Mouse (Mus musculus) forebrain, embryonic 10.5 days (tissue): Measurements from ENCODE around the gene Dab1. TPM values are rescaled to one million over a fixed set of nuclear protein-coding genes. Genes with fewer than 3 reads are reported as not detected.

Source experiments
- DNase-seq: peaks from one replicate; pipeline ENCODE4 v3.0.0-alpha.2; 2017; ENCODE audit warnings: low spot score; ENCODE audit errors: extremely low spot score
- H3K27ac ChIP-seq: fragments of 300-500 bp; sonication (generic); 2 replicates; pipeline ENCODE4 v1.5.1; 2016; ENCODE audit warnings: mild to moderate bottlenecking
- H3K27me3 ChIP-seq: fragments of 300-500 bp; sonication (generic); 2 replicates; pipeline ENCODE4 v1.6.1; 2016; ENCODE audit warnings: mild to moderate bottlenecking; ENCODE audit not compliant: poor library complexity, severe bottlenecking
- H3K36me3 ChIP-seq: fragments of 300-500 bp; sonication (generic); replicated peaks from 2 replicates; pipeline ENCODE4 v1.6.1; 2016; ENCODE audit warnings: mild to moderate bottlenecking, moderate library complexity
- H3K4me1 ChIP-seq: fragments of 300-500 bp; sonication (generic); 2 replicates; pipeline ENCODE4 v1.6.1; 2016
- H3K4me3 ChIP-seq: fragments of 300-500 bp; sonication (generic); 2 replicates; pipeline ENCODE4 v1.5.1; 2016; ENCODE audit warnings: mild to moderate bottlenecking, moderate library complexity
- H3K9me3 ChIP-seq: fragments of 300-500 bp; sonication (generic); 2 replicates; pipeline ENCODE4 v1.6.1; 2016; ENCODE audit warnings: mild to moderate bottlenecking, moderate library complexity
- WGBS: fragments of 180-500 bp; shearing (Covaris S2); methylation state at CpG from one replicate; pipeline ENCODE4 v1.1.7; 2016; 5-methylcytosine and 5-hydroxymethylcytosine counted together
- polyA plus RNA-seq: library from polyadenylated mRNA; unstranded; fragments of >200 nt; fragmentation: Nextera tagmentation; extraction: Ambion mirVana; gene quantifications from 2 replicates; pipeline ENCODE4 v1.2.1, GENCODE M21; 2016

Dab1 gene
- polyA plus RNA-seq, 1 experiment from 2014 or later, result 26.4 TPM

DNA sequence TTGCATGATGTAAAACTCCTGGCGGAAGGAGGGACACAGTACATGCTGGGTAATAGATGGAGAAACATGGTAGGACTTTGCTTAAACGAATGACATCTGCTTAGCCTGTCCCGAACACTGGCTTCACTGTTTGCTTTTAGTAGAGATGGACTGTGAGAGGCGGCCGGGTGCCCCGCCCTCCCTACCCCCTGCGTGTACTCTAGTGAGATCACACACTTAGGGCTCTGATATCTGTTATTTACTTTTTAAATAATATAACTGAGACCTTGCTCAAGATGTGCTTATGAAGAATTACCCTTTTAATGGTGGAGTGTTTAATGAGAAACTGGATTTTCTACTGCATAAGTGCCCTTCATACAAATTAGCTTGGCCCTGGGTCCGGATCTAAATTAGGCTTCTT lies 983.6 kb downstream of the Dab1 start:
- Histone ChIP-seq H3K36me3 (no peaks in the 10 kb centered on the region), H3K27ac (no peak overlapping the region), H3K9me3 (no peaks in the 10 kb centered on the region), H3K27me3 (no peaks in the 10 kb centered on the region), H3K4me3 (no peak overlapping the region), H3K4me1 (peaks cover 42% of the 10 kb centered on the region)
- 91% methylated on average over 8 of the region's 8 CpGs for WGBS
- DNase-seq, result no peak

DNA sequence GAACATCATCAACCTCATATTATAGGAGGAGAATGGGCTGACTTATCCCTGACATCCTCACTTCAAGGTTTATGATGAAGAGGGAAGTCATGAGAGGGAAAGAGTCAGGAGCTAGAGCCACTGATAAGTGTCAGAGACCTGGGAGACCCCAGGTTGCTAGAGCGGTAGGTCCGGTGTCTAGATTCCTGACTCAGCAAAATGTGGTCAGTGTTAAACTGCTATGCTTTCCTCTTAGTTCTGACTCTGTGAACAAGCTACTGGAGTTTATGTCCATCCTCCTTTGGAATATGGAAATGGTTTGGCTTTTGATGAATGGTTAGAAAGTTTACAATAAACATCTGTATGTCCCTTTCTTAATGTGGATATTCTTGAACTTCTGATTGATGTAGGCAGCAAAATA lies 985.1 kb downstream of the Dab1 start:
- DNase-seq, result no peak
- Histone ChIP-seq H3K4me1 (peaks cover 30% of the 10 kb centered on the region), H3K4me3 (no peak overlapping the region), H3K36me3 (no peaks in the 10 kb centered on the region), H3K27ac (no peak overlapping the region), H3K9me3 (no peaks in the 10 kb centered on the region), H3K27me3 (no peaks in the 10 kb centered on the region)
- 89% methylated on average over 2 of the region's 2 CpGs for WGBS

DNA sequence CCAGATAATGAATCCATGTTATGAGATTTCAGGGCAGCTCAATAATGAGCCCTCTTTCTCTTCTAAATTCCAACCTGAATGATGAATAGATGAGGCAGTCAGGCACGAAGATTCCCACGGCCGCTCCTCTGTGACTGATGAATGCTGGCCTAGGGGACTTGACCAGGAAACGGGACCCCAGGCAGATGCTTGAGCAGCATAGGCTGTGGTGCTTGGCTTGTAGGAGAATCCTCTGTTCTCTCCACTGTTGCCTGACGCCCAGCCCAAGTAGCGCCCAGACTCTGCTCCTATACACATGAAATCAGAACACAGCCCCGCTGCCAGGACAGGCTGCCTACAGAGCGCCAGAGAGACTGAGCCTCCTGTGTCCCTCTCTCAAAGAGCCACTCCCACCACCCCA lies 987.7 kb downstream of the Dab1 start:
- Histone ChIP-seq H3K4me3 (no peak overlapping the region), H3K4me1 (peaks cover 30% of the 10 kb centered on the region), H3K9me3 (no peaks in the 10 kb centered on the region), H3K36me3 (no peaks in the 10 kb centered on the region), H3K27ac (peak overlapping the region; percentile 84), H3K27me3 (no peaks in the 10 kb centered on the region)
- WGBS, result 24% methylated on average over 8 of the region's 8 CpGs
- DNase-seq, result peak; percentile 49

GRCm38 (mm10) chr4:104607636-104608035 lies 988.5 kb downstream of the Dab1 start:
- Histone ChIP-seq H3K9me3 (no peaks in the 10 kb centered on the region), H3K4me3 (no peak overlapping the region), H3K36me3 (no peaks in the 10 kb centered on the region), H3K27ac (peak overlapping the region; percentile 84), H3K27me3 (no peaks in the 10 kb centered on the region), H3K4me1 (peaks cover 30% of the 10 kb centered on the region)
- no peak for DNase-seq
- 87% methylated on average over 5 of the region's 5 CpGs for WGBS

DNA sequence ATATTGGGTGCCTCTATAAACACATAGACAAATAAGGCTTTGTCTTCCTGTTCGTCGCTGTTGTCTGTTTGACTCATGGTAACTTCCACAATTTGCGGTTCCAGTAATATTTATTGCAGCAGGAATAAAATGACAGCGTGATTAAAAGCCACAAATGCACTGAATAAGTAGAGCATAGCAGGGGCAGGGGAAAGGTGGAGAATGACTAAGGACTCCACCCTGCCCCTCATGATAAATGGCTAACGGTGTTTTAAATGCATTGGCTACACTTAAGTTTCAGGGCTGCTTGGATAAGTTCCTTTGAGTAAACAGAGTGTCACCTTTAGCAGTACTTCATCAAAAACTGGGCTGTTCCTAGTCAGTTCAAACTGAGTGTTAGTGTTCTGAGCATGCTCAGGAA lies 1000.3 kb downstream of the Dab1 start:
- H3K27me3 ChIP-seq, result no peaks in the 10 kb centered on the region
- WGBS, result 94% methylated on average over 5 of the region's 5 CpGs
- no peak for DNase-seq
- no peaks in the 10 kb centered on the region for H3K36me3 ChIP-seq
- no peaks in the 10 kb centered on the region for H3K9me3 ChIP-seq
- H3K27ac ChIP-seq, result no peak overlapping the region
- H3K4me3 ChIP-seq, result no peak overlapping the region
- H3K4me1 ChIP-seq, result no peaks in the 10 kb centered on the region

- Histone ChIP-seq H3K4me3 (no peak overlapping the region), H3K27ac (no peak overlapping the region)
- WGBS, result 93% methylated on average over 8 of the region's 8 CpGs
These were observed 1006.2 kb downstream of the Dab1 start for GRCm38 (mm10) chr4:104625316-104625715.

GRCm38 (mm10) chr4:104628708-104629107 lies 1009.5 kb downstream of the Dab1 start:
- H3K27me3 ChIP-seq, result no peaks in the 10 kb centered on the region
- WGBS, result 92% methylated on average over 7 of the region's 7 CpGs
- H3K9me3 ChIP-seq, result no peaks in the 10 kb centered on the region
- no peaks in the 10 kb centered on the region for H3K4me1 ChIP-seq
- no peak overlapping the region for H3K27ac ChIP-seq
- DNase-seq, result no peak
- H3K4me3 ChIP-seq, result no peak overlapping the region
- peaks cover 4% of the 10 kb centered on the region; the same call in 1 of the 2 replicates for H3K36me3 ChIP-seq

More at GRCm38 (mm10) chr4:104625316-104625715, 1006.2 kb downstream of the Dab1 start:
- H3K36me3 ChIP-seq, result peaks cover 4% of the 10 kb centered on the region; the same call in 1 of the 2 replicates
- H3K4me1 ChIP-seq, result no peaks in the 10 kb centered on the region
- no peaks in the 10 kb centered on the region for H3K9me3 ChIP-seq
- no peaks in the 10 kb centered on the region for H3K27me3 ChIP-seq
- no peak for DNase-seq

GRCm38 (mm10) chr4:104637016-104637415 lies 1017.9 kb downstream of the Dab1 start:
- H3K27me3 ChIP-seq, result no peaks in the 10 kb centered on the region
- DNase-seq, result no peak
- H3K4me3 ChIP-seq, result no peak overlapping the region
- 84% methylated on average over 4 of the region's 4 CpGs for WGBS
- H3K9me3 ChIP-seq, result no peaks in the 10 kb centered on the region
- no peaks in the 10 kb centered on the region for H3K36me3 ChIP-seq
- H3K4me1 ChIP-seq, result peaks cover 14% of the 10 kb centered on the region
- H3K27ac ChIP-seq, result no peak overlapping the region

DNA sequence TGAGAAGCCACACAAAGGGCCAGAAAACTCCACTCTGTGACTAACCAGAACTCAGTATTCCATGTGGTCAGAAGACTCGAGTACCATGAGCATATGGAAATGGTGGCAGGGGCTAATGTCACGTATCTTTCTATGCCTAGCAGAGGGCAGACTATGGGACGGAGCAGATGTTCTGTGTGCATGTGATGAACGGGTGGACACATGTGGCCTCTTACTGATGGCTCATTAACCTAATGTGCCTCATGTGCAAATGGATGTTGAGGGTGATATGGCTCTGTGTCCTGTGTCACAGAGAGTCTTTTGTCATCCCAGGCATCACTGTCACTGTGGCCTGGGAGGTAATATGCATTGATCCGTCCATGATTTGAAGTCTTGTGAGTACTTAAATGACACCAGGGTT lies 1021.5 kb downstream of the Dab1 start:
- Histone ChIP-seq H3K27me3 (no peaks in the 10 kb centered on the region), H3K4me3 (no peak overlapping the region), H3K9me3 (no peaks in the 10 kb centered on the region), H3K27ac (no peak overlapping the region), H3K36me3 (no peaks in the 10 kb centered on the region), H3K4me1 (peaks cover 31% of the 10 kb centered on the region)
- 93% methylated on average over 5 of the region's 5 CpGs for WGBS
- no peak for DNase-seq

DNA sequence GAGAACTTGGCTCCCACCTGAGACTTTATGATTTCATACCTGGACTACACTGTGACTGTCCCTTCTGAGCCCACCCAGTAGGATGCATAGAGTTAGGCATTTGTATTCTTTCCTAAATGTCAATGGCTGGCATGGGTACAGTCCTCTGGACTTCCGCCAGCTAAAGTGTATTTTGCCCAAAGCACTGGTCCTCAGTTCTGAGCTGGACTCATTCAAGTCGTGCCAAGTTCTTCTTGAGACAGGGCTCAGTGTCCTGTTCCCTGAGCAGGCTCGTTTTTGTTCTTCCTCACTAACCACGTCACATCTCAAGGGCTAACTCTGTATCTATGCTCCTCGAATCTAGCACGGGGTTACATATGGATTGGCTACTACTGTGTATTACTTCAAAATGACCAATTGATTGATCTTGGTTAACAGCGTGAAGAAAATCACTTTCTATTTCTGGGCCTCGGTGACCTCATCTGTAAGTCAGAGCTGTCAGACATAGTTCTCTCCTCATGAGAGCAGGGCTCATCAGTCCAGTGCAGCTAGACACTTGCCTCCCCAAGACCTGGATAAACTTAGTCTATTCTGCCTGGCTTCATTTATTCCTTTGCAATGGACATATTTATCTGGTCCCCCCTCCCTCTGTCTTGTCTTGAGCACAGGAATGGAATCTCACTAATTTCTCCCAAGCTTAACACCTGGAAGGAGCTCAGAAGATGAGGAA lies 1023.8 kb downstream of the Dab1 start:
- WGBS, result 94% methylated on average over 8 of the region's 8 CpGs

GRCm38 (mm10) chr4:104643534-104644356 lies 1024.6 kb downstream of the Dab1 start:
- H3K27me3 ChIP-seq, result no peaks in the 10 kb centered on the region
- WGBS, result 57% methylated on average over 6 of the region's 6 CpGs
- no peaks in the 10 kb centered on the region for H3K36me3 ChIP-seq
- H3K27ac ChIP-seq, result peak overlapping the region; percentile 67; the same call in 1 of the 2 replicates
- DNase-seq, result no peak
- H3K4me1 ChIP-seq, result peaks cover 19% of the 10 kb centered on the region
- H3K9me3 ChIP-seq, result no peaks in the 10 kb centered on the region
- H3K4me3 ChIP-seq, result no peak overlapping the region

More for the DNA sequence above, 1023.8 kb downstream of the Dab1 start:
- Histone ChIP-seq H3K4me1 (peaks cover 26% of the 10 kb centered on the region), H3K4me3 (no peak overlapping the region), H3K27ac (peak overlapping the region; percentile 51; the same call in 1 of the 2 replicates), H3K9me3 (no peaks in the 10 kb centered on the region), H3K27me3 (no peaks in the 10 kb centered on the region), H3K36me3 (no peaks in the 10 kb centered on the region)
- DNase-seq, result no peak

DNA sequence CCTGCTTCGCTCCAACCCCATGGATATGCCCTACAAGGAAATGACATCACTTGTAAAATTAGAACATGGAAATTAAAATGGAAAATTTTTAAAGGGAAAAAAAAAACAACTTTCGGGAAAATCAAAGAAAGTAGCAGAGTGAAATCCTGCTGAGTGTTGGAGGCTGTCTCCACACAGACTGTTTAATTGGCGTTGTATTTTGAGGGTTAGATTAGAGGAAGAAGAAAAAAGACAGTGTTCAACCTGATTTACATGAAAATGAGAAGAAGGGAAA lies 1025.1 kb downstream of the Dab1 start:
- Histone ChIP-seq H3K27ac (peak overlapping the region; percentile 67; the same call in 1 of the 2 replicates), H3K4me3 (no peak overlapping the region), H3K9me3 (no peaks in the 10 kb centered on the region), H3K4me1 (peaks cover 18% of the 10 kb centered on the region), H3K36me3 (no peaks in the 10 kb centered on the region), H3K27me3 (no peaks in the 10 kb centered on the region)
- DNase-seq, result no peak
- WGBS, result 66% methylated on average over 3 of the region's 3 CpGs

DNA sequence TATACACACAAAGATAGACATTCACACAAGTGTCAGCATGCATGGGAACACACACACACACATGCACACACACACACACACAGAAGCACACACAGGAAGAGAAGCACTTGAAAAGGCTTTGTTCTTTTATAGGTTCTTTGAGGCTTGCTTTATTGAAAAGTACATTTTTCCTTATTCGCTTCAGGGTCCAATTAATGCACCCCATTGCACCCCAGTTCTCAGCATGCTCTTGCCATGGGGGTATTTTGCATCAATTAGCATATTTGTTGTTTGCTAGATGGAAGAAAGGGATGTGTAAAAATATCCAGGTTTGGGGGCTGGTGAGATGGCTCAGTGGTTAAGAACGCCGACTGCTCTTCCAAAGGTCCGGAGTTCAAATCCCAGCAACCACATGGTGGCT lies 1025.7 kb downstream of the Dab1 start:
- no peaks in the 10 kb centered on the region for H3K27me3 ChIP-seq
- DNase-seq, result no peak
- WGBS, result 95% methylated on average over 4 of the region's 4 CpGs
- H3K9me3 ChIP-seq, result no peaks in the 10 kb centered on the region
- no peak overlapping the region for H3K27ac ChIP-seq
- no peaks in the 10 kb centered on the region for H3K36me3 ChIP-seq
- peaks cover 18% of the 10 kb centered on the region for H3K4me1 ChIP-seq
- no peak overlapping the region for H3K4me3 ChIP-seq
